Mouse (Mus musculus): Measurements from ENCODE around the gene Safb2.

DNA sequence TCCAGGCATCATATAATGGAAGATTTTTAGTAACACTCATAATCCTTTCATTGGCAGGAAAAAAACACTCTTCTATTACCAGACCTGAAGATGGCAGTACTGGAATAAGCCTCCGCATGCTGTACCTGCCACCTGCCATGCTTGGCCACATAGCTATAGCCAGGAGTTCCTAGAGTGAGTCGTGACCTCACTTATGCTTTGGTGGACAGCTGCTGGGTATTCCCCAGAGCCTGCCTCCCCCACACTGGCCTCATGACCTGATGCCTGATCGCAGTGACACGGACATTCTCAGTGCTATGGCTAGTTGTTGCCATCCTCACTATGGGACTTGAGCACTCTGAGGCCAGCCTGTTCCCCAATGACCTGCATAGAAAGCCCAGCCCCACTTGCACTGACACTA, 14.1 kb downstream of the Safb2 start:
- TF ChIP-seq POLR2A (IDR thresholded peaks at IDR 0.05; ENCODE audit: borderline replicate concordance, extremely low read depth, low read depth, low read length) (no peak), CTCF (IDR thresholded peaks at IDR 0.05; ENCODE audit: insufficient read depth, low read length) (no peak)
